Mouse (Mus musculus): Measurements from ENCODE around the gene H2-T23. TPM values are rescaled to one million over a fixed set of nuclear protein-coding genes. Genes with fewer than 3 reads are reported as not detected.

H2-T23 gene
- polyA plus RNA-seq, 1 experiment from 2014 or later = 10.1 TPM

DNA sequence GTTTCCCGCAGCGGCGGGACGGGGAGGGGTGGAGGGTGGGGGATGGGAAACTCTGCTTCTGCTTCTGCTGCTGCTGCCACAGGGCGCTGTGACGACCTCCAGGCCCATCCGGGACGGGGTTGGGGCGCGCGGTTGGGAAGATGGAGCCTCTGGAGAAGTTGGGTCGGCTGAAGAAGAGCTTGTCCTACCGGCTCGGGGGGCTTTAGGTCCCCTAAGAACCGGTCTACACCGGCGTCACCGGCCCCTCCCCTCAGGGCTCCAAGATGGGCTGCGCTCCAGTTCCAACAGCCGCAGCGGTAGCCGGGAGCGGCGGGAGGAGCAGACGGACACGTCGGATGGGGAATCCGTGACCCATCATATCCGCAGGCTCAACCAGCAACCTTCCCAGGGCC, 52.3 kb downstream of the H2-T23 start:
- 4% methylated on average over 5 of the region's 29 CpGs for WGBS

More for the DNA sequence above, 52.3 kb downstream of the H2-T23 start:
- H3K36me3 ChIP-seq (ENCODE audit: control insufficient read depth, insufficient read depth, low read length) = peaks cover 55% of the 10 kb centered on the region
- H3K4me1 ChIP-seq (ENCODE audit: control insufficient read depth, insufficient read depth, low read length) = 0 out of 2 replicates have a peak, but pooled peaks cover 3% of the 10 kb centered on the region
- no peaks in the 10 kb centered on the region for H3K9me3 ChIP-seq (ENCODE audit: control insufficient read depth, low read length)
- peak overlapping the region; percentile 81 for H3K9ac ChIP-seq (ENCODE audit: low read depth, low read length)
- peak overlapping the region; percentile 90 for H3K4me3 ChIP-seq (ENCODE audit: low read depth, low read length)
- peak; percentile 67 for DNase-seq (ENCODE audit: low spot score)
- H3K4me2 ChIP-seq (ENCODE audit: low read depth, low read length) = peak overlapping the region; percentile 68
- no peaks in the 10 kb centered on the region for H3K27me3 ChIP-seq (replicated peaks; ENCODE audit: control insufficient read depth, insufficient read depth, low read length)
- ATAC-seq (ENCODE audit: low read depth) = peak; percentile 19
- H3K27ac ChIP-seq (replicated peaks; ENCODE audit: low read depth, low read length) = peak overlapping the region; percentile 98

Other genes starting within 250 kb of the H2-T23 start
- gene Ier3, start 211.2 kb downstream of the H2-T23 start, polyA plus RNA-seq (2014; fragmentation: Nextera tagmentation; extraction: Ambion mirVana) = 10.1 and 10.3 TPM in 2 replicates
- gene Flot1, start 209.6 kb downstream of the H2-T23 start, polyA plus RNA-seq (2014; fragmentation: Nextera tagmentation; extraction: Ambion mirVana) = 49.0 and 49.5 TPM in 2 replicates
- 736 and 832 TPM in 2 replicates for gene Tubb5, start 194.5 kb downstream of the H2-T23 start, polyA plus RNA-seq (2014; fragmentation: Nextera tagmentation; extraction: Ambion mirVana)
- gene Mdc1, start 191.3 kb downstream of the H2-T23 start, polyA plus RNA-seq (2014; fragmentation: Nextera tagmentation; extraction: Ambion mirVana) = 10.2 and 14.8 TPM in 2 replicates
- 47.7 and 55.4 TPM in 2 replicates for gene Nrm, start 171.5 kb downstream of the H2-T23 start, polyA plus RNA-seq (2014; fragmentation: Nextera tagmentation; extraction: Ambion mirVana)
- gene Ppp1r18, start 167.3 kb downstream of the H2-T23 start, polyA plus RNA-seq (2014; fragmentation: Nextera tagmentation; extraction: Ambion mirVana) = 25.6 and 27.8 TPM in 2 replicates
- 40.2 and 43.4 TPM in 2 replicates for gene Dhx16, start 153.0 kb downstream of the H2-T23 start, polyA plus RNA-seq (2014; fragmentation: Nextera tagmentation; extraction: Ambion mirVana)
- gene 2310061I04Rik, start 135.4 kb downstream of the H2-T23 start, polyA plus RNA-seq (2014; fragmentation: Nextera tagmentation; extraction: Ambion mirVana) = 20.5 and 21.5 TPM in 2 replicates
- gene Atat1, start 122.8 kb downstream of the H2-T23 start, polyA plus RNA-seq (2014; fragmentation: Nextera tagmentation; extraction: Ambion mirVana) = 48.1 and 53.6 TPM in 2 replicates
- gene Mrps18b, start 116.5 kb downstream of the H2-T23 start, polyA plus RNA-seq (2014; fragmentation: Nextera tagmentation; extraction: Ambion mirVana) = 73.3 and 76.0 TPM in 2 replicates
- gene Ppp1r10, start 116.4 kb downstream of the H2-T23 start, polyA plus RNA-seq (2014; fragmentation: Nextera tagmentation; extraction: Ambion mirVana) = 29.1 and 32.5 TPM in 2 replicates
- gene Abcf1, start 63.1 kb downstream of the H2-T23 start, polyA plus RNA-seq (2014; fragmentation: Nextera tagmentation; extraction: Ambion mirVana) = 72.1 and 76.4 TPM in 2 replicates
- 39.9 and 46.3 TPM in 2 replicates for gene Gnl1, start 53.0 kb downstream of the H2-T23 start, polyA plus RNA-seq (2014; fragmentation: Nextera tagmentation; extraction: Ambion mirVana)
- 31.5 and 33.7 TPM in 2 replicates for gene Prr3, start 52.6 kb downstream of the H2-T23 start, polyA plus RNA-seq (2014; fragmentation: Nextera tagmentation; extraction: Ambion mirVana)
- gene H2-T24, start 12.3 kb downstream of the H2-T23 start, polyA plus RNA-seq (2014; fragmentation: Nextera tagmentation; extraction: Ambion mirVana) = 2.2 and 2.4 TPM in 2 replicates
- 20.5 and 20.7 TPM in 2 replicates for gene H2-T22, start 9.9 kb upstream of the H2-T23 start, polyA plus RNA-seq (2014; fragmentation: Nextera tagmentation; extraction: Ambion mirVana)
- gene Gm6034, start 10.1 kb upstream of the H2-T23 start, polyA plus RNA-seq (2014; fragmentation: Nextera tagmentation; extraction: Ambion mirVana) = not detected in 2 replicates
- not detected in 2 replicates for gene Gm11127, start 25.5 kb upstream of the H2-T23 start, polyA plus RNA-seq (2014; fragmentation: Nextera tagmentation; extraction: Ambion mirVana)
- not detected in 2 replicates for gene Gm19684, start 88.8 kb upstream of the H2-T23 start, polyA plus RNA-seq (2014; fragmentation: Nextera tagmentation; extraction: Ambion mirVana)
- not detected in 2 replicates for gene Gm7030, start 96.6 kb upstream of the H2-T23 start, polyA plus RNA-seq (2014; fragmentation: Nextera tagmentation; extraction: Ambion mirVana)
- gene Gm8909, start 135.7 kb upstream of the H2-T23 start, polyA plus RNA-seq (2014; fragmentation: Nextera tagmentation; extraction: Ambion mirVana) = not detected in 2 replicates
- not detected in 2 replicates for gene H2-T3, start 157.4 kb upstream of the H2-T23 start, polyA plus RNA-seq (2014; fragmentation: Nextera tagmentation; extraction: Ambion mirVana)
- 95.5 and 103 TPM in 2 replicates for gene Rpp21, start 225.2 kb upstream of the H2-T23 start, polyA plus RNA-seq (2014; fragmentation: Nextera tagmentation; extraction: Ambion mirVana)
- gene Trim39, start 239.4 kb upstream of the H2-T23 start, polyA plus RNA-seq (2014; fragmentation: Nextera tagmentation; extraction: Ambion mirVana) = 10.6 and 12.4 TPM in 2 replicates

All from embryonic facial prominence, embryonic 14.5 days (tissue).